ENCODE assay signal across 15 mouse cellular contexts in genomic region chr2:118671728-118672127, GRCm38 (mm10). TPM values are rescaled to one million over a fixed set of nuclear protein-coding genes. Genes with fewer than 3 reads are reported as not detected.
"Had no signal": no experiment of that assay in that cellular context is flagged by ENCODE, and none has a peak within 500 bp of the region (broad histone marks: within the 10 kb centered on the region; RNA-seq: fewer than 3 reads in every experiment).

No protein-coding gene starts in this region.

- H3K27ac ChIP-seq: limb, embryonic 12.5 days; liver, embryonic 15.5 days; midbrain, embryonic 13.5 days; stomach, embryonic 15.5 days had no signal

- DNase-seq: layer of hippocampus, adult 9-11 months; layer of hippocampus, postnatal 36 days; liver; lung, adult 2 months; lung, postnatal 36 days; right cerebral cortex, postnatal 14 days; thymus, adult 2 months; thymus, postnatal 36 days had no signal

- H3K9me3 ChIP-seq: limb, embryonic 12.5 days; liver, embryonic 15.5 days; midbrain, embryonic 13.5 days; stomach, embryonic 15.5 days had no signal

- H3K4me2 ChIP-seq: limb, embryonic 12.5 days; liver, embryonic 15.5 days; midbrain, embryonic 13.5 days; stomach, embryonic 15.5 days had no signal

- H3K4me3 ChIP-seq: limb, embryonic 12.5 days; liver, embryonic 15.5 days; midbrain, embryonic 13.5 days; stomach, embryonic 15.5 days had no signal

- ATAC-seq: lung, postnatal 0 days; midbrain, embryonic 13.5 days had no signal

- H3K9ac ChIP-seq: limb, embryonic 12.5 days; liver, embryonic 15.5 days; midbrain, embryonic 13.5 days; stomach, embryonic 15.5 days had no signal

- H3K36me3 ChIP-seq: limb, embryonic 12.5 days; liver, embryonic 15.5 days; midbrain, embryonic 13.5 days; stomach, embryonic 15.5 days had no signal

RNA-seq across cellular contexts. Expression of gene Ankrd63, which starts 32.0 kb away (rescaled TPM):
- polyA plus RNA-seq: limb, embryonic 12.5 days; midbrain, postnatal 0 days; neural tube, embryonic 14.5 days had no signal
